Mouse (Mus musculus) MEL (cell line): Measurements from ENCODE around the gene Kmo. TPM values are rescaled to one million over a fixed set of nuclear protein-coding genes. Genes with fewer than 3 reads are reported as not detected.

Experiments
- DNase-seq: peaks from one replicate; pipeline ENCODE4 v3.0.0; 2011; ENCODE audit warnings: low read depth, low spot score
- H3K27ac ChIP-seq: 2 replicates; pipeline ENCODE4 v1.5.1; 2012; ENCODE audit warnings: low read depth, mild to moderate bottlenecking, control low read depth, low read length, moderate library complexity; ENCODE audit not compliant: control insufficient read depth
- H3K27me3 ChIP-seq, 2 experiments: fragments of 150-350 bp in 1 of 2; sonication (generic) in 1 of 2; 2 replicates each; pipeline ENCODE4 v1.6.1; 2012; ENCODE audit warnings: low read length in 2 of 2, mild to moderate bottlenecking in 2 of 2, improper control_type of control experiment in 1 of 2, moderate library complexity in 1 of 2; ENCODE audit not compliant: insufficient read depth in 2 of 2, control insufficient read depth in 1 of 2
- H3K36me3 ChIP-seq, 2 experiments: 2 replicates each; pipeline ENCODE4 v1.6.1; 2012 to 2014; ENCODE audit warnings: low read length in 2 of 2, improper control_type of control experiment in 1 of 2, inconsistent platforms in 1 of 2, mild to moderate bottlenecking in 1 of 2; ENCODE audit not compliant: insufficient read depth in 2 of 2, control insufficient read depth in 1 of 2
- H3K4me1 ChIP-seq, 2 experiments: fragments of 150-350 bp in 1 of 2; sonication (generic) in 1 of 2; 2 replicates each; pipeline ENCODE4 v1.6.1; 2012; ENCODE audit warnings: low read length in 2 of 2, improper control_type of control experiment in 1 of 2, mild to moderate bottlenecking in 1 of 2; ENCODE audit not compliant: insufficient read depth in 2 of 2, control insufficient read depth in 1 of 2
- H3K4me3 ChIP-seq, 2 experiments: fragments of 150-350 bp in 1 of 2; sonication (generic) in 1 of 2; 2 replicates each; pipeline ENCODE4 v1.5.1; 2012; ENCODE audit warnings: low read depth in 2 of 2, low read length in 2 of 2, mild to moderate bottlenecking in 2 of 2, moderate library complexity in 2 of 2, control low read depth in 1 of 2, improper control_type of control experiment in 1 of 2; ENCODE audit not compliant: control insufficient read depth in 1 of 2, insufficient read depth in 1 of 2
- H3K79me2 ChIP-seq: 2 replicates; pipeline ENCODE4 v1.6.1; 2012; ENCODE audit warnings: mild to moderate bottlenecking, low read length, moderate library complexity; ENCODE audit not compliant: control insufficient read depth, poor library complexity, insufficient read depth
- H3K9ac ChIP-seq: 2 replicates; pipeline ENCODE4 v1.6.1; 2012; ENCODE audit warnings: low read depth, mild to moderate bottlenecking, control low read depth, low read length, moderate library complexity; ENCODE audit not compliant: control insufficient read depth, poor library complexity, severe bottlenecking
- H3K9me3 ChIP-seq: fragments of 150-350 bp; sonication (generic); replicated peaks from 2 replicates; pipeline ENCODE4 v1.6.1; 2012; ENCODE audit warnings: mild to moderate bottlenecking, low read length, improper control_type of control experiment, moderate library complexity; ENCODE audit not compliant: insufficient read depth
- BHLHE40 ChIP-seq: IDR thresholded peaks from 2 replicates; pipeline ENCODE4 v1.6.1; 2012; ENCODE audit warnings: low read depth, mild to moderate bottlenecking, inconsistent platforms, low read length, improper control_type of control experiment, borderline replicate concordance
- CHD1 ChIP-seq: IDR thresholded peaks from 2 replicates; pipeline ENCODE4 v1.6.1; 2012; ENCODE audit warnings: low read depth, mild to moderate bottlenecking, inconsistent platforms, low read length, improper control_type of control experiment
- CHD2 ChIP-seq: IDR thresholded peaks from 2 replicates; pipeline ENCODE4 v1.6.1; 2011; ENCODE audit warnings: low read length, improper control_type of control experiment
- CTCF ChIP-seq, 3 experiments: IDR thresholded peaks in 2 of 3; conservative IDR thresholded peaks in 1 of 3; 2 replicates each; pipeline ENCODE4 v1.5.1; 2011 to 2012; ENCODE audit warnings: low read length in 3 of 3, low read depth in 2 of 3, mild to moderate bottlenecking in 2 of 3, improper control_type of control experiment in 1 of 3, inconsistent platforms in 1 of 3, mixed read lengths in 1 of 3, moderate library complexity in 1 of 3; ENCODE audit not compliant: control insufficient read depth in 1 of 3, insufficient read depth in 1 of 3, poor library complexity in 1 of 3, severe bottlenecking in 1 of 3
- ELF1 ChIP-seq: IDR thresholded peaks from 2 replicates; pipeline ENCODE4 v1.6.1; 2014; ENCODE audit warnings: low read depth, mild to moderate bottlenecking, inconsistent platforms, low read length, improper control_type of control experiment, moderate library complexity
- EP300 ChIP-seq, 2 experiments: IDR thresholded peaks; 2 replicates each; pipeline ENCODE4 v1.6.1; 2011; ENCODE audit warnings: improper control_type of control experiment in 2 of 2, low read length in 2 of 2, low read depth in 1 of 2, mild to moderate bottlenecking in 1 of 2
- ETS1 ChIP-seq: IDR thresholded peaks from 2 replicates; pipeline ENCODE4 v1.6.1; 2012; ENCODE audit warnings: low read depth, mild to moderate bottlenecking, inconsistent platforms, low read length, improper control_type of control experiment, moderate library complexity
- GABPA ChIP-seq: IDR thresholded peaks from 2 replicates; pipeline ENCODE4 v1.6.1; 2012; ENCODE audit warnings: low read depth, mild to moderate bottlenecking, inconsistent platforms, low read length, improper control_type of control experiment, moderate library complexity
- GATA1 ChIP-seq: IDR thresholded peaks from 2 replicates; pipeline ENCODE4 v1.6.1; 2011; ENCODE audit warnings: low read depth, low read length, improper control_type of control experiment
- JUND ChIP-seq: IDR thresholded peaks from 2 replicates; pipeline ENCODE4 v1.6.1; 2011; ENCODE audit warnings: low read depth, mild to moderate bottlenecking, improper control_type of control experiment, low read length
- MAFK ChIP-seq: IDR thresholded peaks from 2 replicates; pipeline ENCODE4 v1.6.1; 2011; ENCODE audit warnings: low read depth, mild to moderate bottlenecking, low read length, improper control_type of control experiment, borderline replicate concordance
- MAX ChIP-seq: IDR thresholded peaks from 2 replicates; pipeline ENCODE4 v1.6.1; 2011; ENCODE audit warnings: low read length, improper control_type of control experiment
- MAZ ChIP-seq: IDR thresholded peaks from 2 replicates; pipeline ENCODE4 v1.6.1; 2012; ENCODE audit warnings: low read depth, mild to moderate bottlenecking, inconsistent platforms, low read length, improper control_type of control experiment
- MEF2A ChIP-seq: IDR thresholded peaks from 2 replicates; pipeline ENCODE4 v1.6.1; 2014; ENCODE audit warnings: low read depth, mild to moderate bottlenecking, inconsistent platforms, low read length, improper control_type of control experiment; ENCODE audit not compliant: poor library complexity, insufficient replicate concordance, severe bottlenecking; ENCODE audit errors: extremely low read depth
- MXI1 ChIP-seq: IDR thresholded peaks from 2 replicates; pipeline ENCODE4 v1.6.1; 2011; ENCODE audit warnings: mild to moderate bottlenecking, low read depth, low read length, improper control_type of control experiment
- MYB ChIP-seq: IDR thresholded peaks from 2 replicates; pipeline ENCODE4 v1.6.1; 2011; ENCODE audit warnings: mild to moderate bottlenecking, low read depth, low read length, improper control_type of control experiment
- MYC ChIP-seq: IDR thresholded peaks from 2 replicates; pipeline ENCODE4 v1.6.1; 2011; ENCODE audit warnings: low read depth, mild to moderate bottlenecking, low read length, improper control_type of control experiment, moderate library complexity
- NELFE ChIP-seq: IDR thresholded peaks from 2 replicates; pipeline ENCODE4 v1.6.1; 2011; ENCODE audit warnings: low read depth, low read length, improper control_type of control experiment
- POLR2A ChIP-seq, 2 experiments: IDR thresholded peaks; 2 replicates each; pipeline ENCODE4 v1.6.1; 2011 to 2012; ENCODE audit warnings: low read length in 2 of 2, mild to moderate bottlenecking in 2 of 2, control low read depth in 1 of 2, improper control_type of control experiment in 1 of 2, low read depth in 1 of 2, moderate library complexity in 1 of 2; ENCODE audit not compliant: control insufficient read depth in 1 of 2, insufficient read depth in 1 of 2, poor library complexity in 1 of 2
- POLR2AphosphoS2 ChIP-seq: IDR thresholded peaks from 2 replicates; pipeline ENCODE4 v1.6.1; 2011; ENCODE audit warnings: low read length, improper control_type of control experiment
- POLR2AphosphoS5 ChIP-seq: IDR thresholded peaks from 2 replicates; pipeline ENCODE4 v1.6.1; 2012; ENCODE audit warnings: low read depth, borderline replicate concordance, mild to moderate bottlenecking, inconsistent platforms, low read length, moderate library complexity, mixed read lengths
- RAD21 ChIP-seq: IDR thresholded peaks from 2 replicates; pipeline ENCODE4 v1.6.1; 2011; ENCODE audit warnings: mild to moderate bottlenecking, low read depth, low read length, improper control_type of control experiment
- RCOR1 ChIP-seq: IDR thresholded peaks from 2 replicates; pipeline ENCODE4 v1.6.1; 2012; ENCODE audit warnings: low read depth, mild to moderate bottlenecking, inconsistent platforms, low read length, improper control_type of control experiment
- SIN3A ChIP-seq: IDR thresholded peaks from 2 replicates; pipeline ENCODE4 v1.6.1; 2012; ENCODE audit warnings: low read length, improper control_type of control experiment, inconsistent platforms
- SMC3 ChIP-seq: IDR thresholded peaks from 2 replicates; pipeline ENCODE4 v1.6.1; 2011; ENCODE audit warnings: low read depth, low read length, improper control_type of control experiment
- TAL1 ChIP-seq: IDR thresholded peaks from 2 replicates; pipeline ENCODE4 v1.6.1; 2012; ENCODE audit warnings: mild to moderate bottlenecking, inconsistent platforms, low read length, moderate library complexity, mixed read lengths
- TCF12 ChIP-seq: IDR thresholded peaks from 2 replicates; pipeline ENCODE4 v1.6.1; 2014; ENCODE audit warnings: low read depth, mild to moderate bottlenecking, inconsistent platforms, low read length, improper control_type of control experiment, moderate library complexity
- USF1 ChIP-seq: IDR thresholded peaks from 2 replicates; pipeline ENCODE4 v1.6.1; 2014; ENCODE audit warnings: low read depth, mild to moderate bottlenecking, inconsistent platforms, low read length, improper control_type of control experiment, moderate library complexity
- USF2 ChIP-seq, 2 experiments: IDR thresholded peaks; 2 replicates each; pipeline ENCODE4 v1.6.1; 2011 to 2012; ENCODE audit warnings: improper control_type of control experiment in 2 of 2, low read length in 2 of 2, borderline replicate concordance in 1 of 2, inconsistent platforms in 1 of 2, low read depth in 1 of 2, mild to moderate bottlenecking in 1 of 2; ENCODE audit not compliant: insufficient read depth in 1 of 2
- ZC3H11A ChIP-seq: IDR thresholded peaks from 2 replicates; pipeline ENCODE4 v1.6.1; 2012; ENCODE audit warnings: low read depth, mild to moderate bottlenecking, inconsistent platforms, low read length, improper control_type of control experiment
- ZMIZ1 ChIP-seq: IDR thresholded peaks from 2 replicates; pipeline ENCODE4 v1.6.1; 2012; ENCODE audit warnings: low read depth, mild to moderate bottlenecking, inconsistent platforms, low read length, improper control_type of control experiment, moderate library complexity
- polyA plus RNA-seq, 2 experiments: library from polyadenylated mRNA; stranded (reverse) in 1 of 2; unstranded in 1 of 2; fragments of >175 nt in 1 of 2; fragments of >200 nt in 1 of 2; gene quantifications; 2 replicates each; pipeline versions ENCODE4 v1.2.1 to v1.2.4; 2012; ENCODE audit warnings: low replicate concordance in 2 of 2, low read depth in 1 of 2; ENCODE audit not compliant: insufficient read length in 2 of 2, insufficient read depth in 1 of 2, missing spikeins in 1 of 2
- total RNA-seq: library from RNA; depleted of rRNA; stranded (reverse); fragments of 300-350 nt; gene quantifications from 2 replicates; pipeline ENCODE4 v1.2.3, GENCODE M21; 2012

Gene Kmo
- total and polyA plus RNA-seq, 3 experiments: 0.27 to 1.6 TPM; not detected in 1

- Histone ChIP-seq H3K79me2 (no peaks in the 10 kb centered on the region), H3K9me3 (no peaks in the 10 kb centered on the region), H3K36me3 (peaks cover 0 to 25% of the 10 kb centered on the region in 2 experiments; a peak in 2 of 4 replicates)
- TF ChIP-seq NELFE (no peak), SIN3A (no peak), SMC3 (no peak), MAFK (no peak), CHD2 (no peak), RCOR1 (no peak), GABPA (no peak), USF1 (no peak), ZC3H11A (no peak), MAZ (no peak), POLR2AphosphoS2 (no peak), BHLHE40 (no peak), POLR2A (IDR thresholded peaks at IDR 0.05; ENCODE audit: control insufficient read depth in 1 of 2, insufficient read depth in 1 of 2, low read depth in 1 of 2, low read length in 2 of 2, poor library complexity in 1 of 2) (no peak), TAL1 (no peak), USF2 (IDR thresholded peaks at IDR 0.05; ENCODE audit: borderline replicate concordance in 1 of 2, insufficient read depth in 1 of 2, low read depth in 1 of 2, low read length in 2 of 2) (no peak), MYB (no peak), POLR2AphosphoS5 (no peak), CHD1 (no peak)
- TF ChIP-seq, all 39 proteins: peak for 0
- no peak overlapping the region for H3K27ac ChIP-seq
- H3K4me1 ChIP-seq: no peaks in the 10 kb centered on the region
- no peak overlapping the region for H3K9ac ChIP-seq
- no peak overlapping the region for H3K4me3 ChIP-seq
- no peaks in the 10 kb centered on the region for H3K27me3 ChIP-seq
- no peak for DNase-seq
Measured at GRCm38 (mm10) chr1:175602231-175602630, 17.9 kb upstream of the Kmo start.

- DNase-seq: no peak
- H3K36me3 ChIP-seq: peaks cover 0 to 25% of the 10 kb centered on the region in 2 experiments; a peak in 2 of 4 replicates
- no peak overlapping the region for H3K27ac ChIP-seq
- no peak overlapping the region for H3K4me3 ChIP-seq
- no peak overlapping the region for H3K9ac ChIP-seq
- H3K9me3 ChIP-seq: no peaks in the 10 kb centered on the region
- H3K27me3 ChIP-seq: no peaks in the 10 kb centered on the region
- H3K79me2 ChIP-seq: no peaks in the 10 kb centered on the region
- no peaks in the 10 kb centered on the region for H3K4me1 ChIP-seq
- TF ChIP-seq POLR2AphosphoS2 (no peak), MYC (no peak), TAL1 (no peak), BHLHE40 (no peak), MAFK (no peak), SMC3 (peak; percentile 45), MXI1 (no peak), NELFE (no peak), JUND (no peak), RAD21 (peak; percentile 42), MEF2A (no peak), ZMIZ1 (no peak), GATA1 (no peak), ZC3H11A (peak; percentile 20; the same call in 1 of the 2 replicates), CTCF (IDR thresholded peaks at IDR 0.05 in 2 of 3, conservative IDR thresholded peaks at IDR 0.05 in 1 of 3; ENCODE audit: control insufficient read depth in 1 of 3, insufficient read depth in 1 of 3, low read depth in 2 of 3, low read length in 3 of 3, poor library complexity in 1 of 3, severe bottlenecking in 1 of 3) (peak in 2 of 3 experiments; percentile 32 to 34; a peak in 4 of 6 replicates), USF2 (IDR thresholded peaks at IDR 0.05; ENCODE audit: borderline replicate concordance in 1 of 2, insufficient read depth in 1 of 2, low read depth in 1 of 2, low read length in 2 of 2) (no peak), GABPA (no peak), TCF12 (no peak), EP300 (IDR thresholded peaks at IDR 0.05; ENCODE audit: low read depth in 1 of 2, low read length in 2 of 2) (no peak), POLR2AphosphoS5 (no peak), MYB (no peak), MAX (no peak), ELF1 (no peak), ETS1 (no peak)
Measured at GRCm38 (mm10) chr1:175603390-175603789, 16.8 kb upstream of the Kmo start.
